Mouse (Mus musculus) brain, embryonic 18.5 days (tissue): ENCODE measurements at regions not wholly inside any gene's neighbourhood (a gene's known extent, or its start where the extent isn't known, plus 50 kb on each side); places are given as distances from the start of the nearest gene placed in this dataset.

Source experiments
- DNase-seq: peaks from one replicate; pipeline ENCODE4 v3.0.0-alpha.2; 2012; ENCODE audit warnings: low read depth, low spot score

DNA sequence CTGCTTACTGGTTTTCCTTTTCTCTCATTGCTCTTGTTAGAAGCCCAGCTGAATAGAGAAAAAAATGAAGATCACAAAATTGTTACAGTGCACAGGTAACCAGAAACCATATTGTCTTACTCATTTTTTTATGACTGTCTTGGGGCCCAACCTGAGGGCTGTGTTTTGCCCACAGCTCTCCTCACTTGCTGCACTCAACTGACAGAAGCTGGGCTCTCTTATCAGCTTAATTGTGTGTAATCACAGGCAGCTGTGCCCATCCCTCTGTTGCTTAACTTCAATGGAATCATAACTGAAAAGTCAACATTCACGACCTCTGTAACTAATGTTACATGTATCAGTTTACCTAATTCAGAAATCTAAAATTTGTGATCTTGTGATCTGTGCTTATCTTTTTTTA, 95.1 kb upstream of the Ankrd50 start:
- no peak for DNase-seq

DNA sequence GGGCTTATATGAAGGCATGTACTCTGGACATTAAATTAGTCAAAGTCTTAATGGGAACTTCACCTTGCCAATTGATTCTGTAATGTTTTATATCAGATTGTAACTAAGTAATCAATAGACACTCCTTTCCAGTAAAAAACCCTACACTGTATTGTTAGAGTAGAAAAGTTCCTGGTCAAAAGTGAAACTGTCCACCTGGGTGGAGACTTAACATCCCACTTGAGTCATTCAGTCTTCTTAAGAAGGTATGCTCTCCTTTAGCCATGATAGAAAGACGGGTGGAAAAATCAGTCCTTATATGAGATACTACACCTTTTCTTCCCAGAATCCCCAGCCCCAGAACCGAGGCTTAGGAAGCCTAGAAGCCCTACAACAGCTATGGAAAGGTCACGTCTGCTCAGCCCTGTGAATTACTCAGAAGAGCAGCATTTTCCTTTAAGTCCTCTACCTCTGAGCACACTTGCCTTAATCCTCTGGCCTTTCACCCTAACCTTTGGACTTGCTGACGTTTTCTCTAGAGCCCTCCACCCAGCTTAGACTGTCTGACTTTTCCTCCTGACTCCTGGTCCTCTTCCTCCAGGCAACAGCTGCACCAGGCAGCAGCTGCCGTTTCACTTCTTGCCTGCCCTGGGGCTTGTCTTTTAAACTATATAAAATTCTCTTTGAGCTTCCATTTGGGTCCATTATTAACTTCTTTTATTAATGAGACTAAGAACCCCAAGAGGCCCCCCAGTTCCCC, 93.4 kb upstream of the Ankrd50 start:
- DNase-seq: no peak

DNA sequence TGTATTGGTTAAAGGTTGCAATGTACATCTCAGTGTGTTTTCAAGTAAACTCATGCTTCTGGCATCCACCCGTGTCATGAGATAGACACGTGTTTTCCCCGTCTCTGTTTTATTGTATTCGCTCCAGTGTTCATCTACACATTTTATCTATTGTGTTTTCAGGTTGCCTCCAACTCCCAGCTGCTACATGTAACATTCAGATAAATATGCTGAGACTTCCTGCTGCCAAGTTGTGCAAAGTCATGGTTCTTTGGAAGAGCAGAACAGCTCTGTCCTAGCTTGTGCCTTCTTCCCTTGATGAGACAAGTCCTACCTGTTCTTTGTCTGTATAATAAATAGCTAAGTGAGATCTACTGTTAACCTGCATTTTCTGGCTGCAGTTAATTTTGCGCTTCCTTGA, 89.0 kb upstream of the Ankrd50 start:
- no peak for DNase-seq

DNA sequence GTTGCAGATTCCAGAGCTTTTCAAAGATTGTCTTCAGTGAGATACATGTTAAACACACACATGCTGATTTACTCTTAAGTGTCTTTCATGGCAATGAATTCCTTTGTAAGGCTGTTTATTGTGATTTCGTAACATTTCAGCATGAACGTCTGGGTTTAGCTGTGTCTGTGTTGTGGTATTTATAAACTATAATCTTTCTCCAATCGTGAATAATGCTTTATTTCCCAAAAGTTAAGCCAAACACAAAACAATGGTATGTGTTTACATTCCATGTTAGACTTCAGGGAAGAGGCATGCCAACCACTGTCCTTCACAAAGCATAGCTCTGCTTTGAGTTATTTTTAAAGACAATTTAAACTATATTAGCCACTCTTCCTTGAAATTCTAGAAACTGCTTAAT, 87.5 kb upstream of the Ankrd50 start:
- no peak for DNase-seq

DNA sequence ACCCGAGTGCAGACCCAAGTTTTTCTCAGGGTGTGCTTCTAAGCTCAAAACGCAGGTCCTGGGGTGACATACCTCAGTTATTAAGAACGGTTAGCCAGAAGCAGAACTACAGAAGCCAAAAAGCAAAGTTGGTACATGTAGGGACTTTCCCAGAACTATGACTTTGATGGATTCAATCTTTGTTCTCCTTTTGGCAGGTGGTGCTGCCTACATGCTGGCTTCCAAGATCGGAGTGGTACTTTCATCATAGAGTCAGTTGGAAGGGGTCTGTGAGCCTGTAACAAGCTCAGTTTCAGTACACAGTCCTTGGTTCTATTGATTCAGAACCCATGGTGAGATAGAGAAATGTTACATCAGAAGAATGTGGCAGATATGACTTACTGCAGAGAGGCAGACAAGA, 86.6 kb upstream of the Ankrd50 start:
- no peak for DNase-seq

DNA sequence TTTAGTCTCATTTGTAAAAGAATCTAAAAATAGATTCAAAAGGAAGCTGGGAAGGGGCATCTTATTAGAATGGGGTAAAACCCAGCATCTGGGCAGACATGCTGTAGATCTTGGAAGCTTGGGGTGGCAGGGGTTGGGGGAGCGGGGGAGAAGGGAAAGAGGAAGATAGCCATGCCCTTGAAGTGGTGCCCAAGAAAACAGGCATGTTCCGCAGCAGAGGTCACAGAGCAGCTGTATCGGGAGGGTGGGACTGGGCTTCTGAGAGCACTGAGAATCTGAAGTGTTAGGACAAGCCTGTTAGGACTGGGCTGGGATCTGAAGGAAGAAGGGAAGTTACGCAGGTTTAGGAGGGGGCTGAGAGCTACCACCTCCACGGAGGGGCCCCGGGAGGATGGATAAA, 84.4 kb upstream of the Ankrd50 start:
- no peak for DNase-seq

DNA sequence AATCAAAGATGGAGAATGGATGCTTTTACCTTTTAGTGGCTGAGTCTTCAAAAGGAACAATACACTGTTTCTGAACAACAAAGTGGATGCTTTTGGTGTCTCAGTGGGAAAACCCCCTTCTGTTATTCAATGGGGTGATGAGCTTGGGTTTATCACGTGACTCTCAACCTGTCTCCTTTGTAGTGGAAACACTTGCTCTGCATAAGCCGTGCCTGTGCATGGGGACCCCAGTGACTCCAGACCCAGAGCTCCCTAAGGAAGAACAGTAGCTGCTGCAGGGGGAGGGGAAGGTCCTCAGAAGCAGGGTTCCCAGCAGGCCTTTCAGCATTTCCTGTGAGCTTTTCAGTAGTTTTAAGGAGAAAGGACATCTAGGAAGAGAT, 83.9 kb upstream of the Ankrd50 start:
- no peak for DNase-seq

DNA sequence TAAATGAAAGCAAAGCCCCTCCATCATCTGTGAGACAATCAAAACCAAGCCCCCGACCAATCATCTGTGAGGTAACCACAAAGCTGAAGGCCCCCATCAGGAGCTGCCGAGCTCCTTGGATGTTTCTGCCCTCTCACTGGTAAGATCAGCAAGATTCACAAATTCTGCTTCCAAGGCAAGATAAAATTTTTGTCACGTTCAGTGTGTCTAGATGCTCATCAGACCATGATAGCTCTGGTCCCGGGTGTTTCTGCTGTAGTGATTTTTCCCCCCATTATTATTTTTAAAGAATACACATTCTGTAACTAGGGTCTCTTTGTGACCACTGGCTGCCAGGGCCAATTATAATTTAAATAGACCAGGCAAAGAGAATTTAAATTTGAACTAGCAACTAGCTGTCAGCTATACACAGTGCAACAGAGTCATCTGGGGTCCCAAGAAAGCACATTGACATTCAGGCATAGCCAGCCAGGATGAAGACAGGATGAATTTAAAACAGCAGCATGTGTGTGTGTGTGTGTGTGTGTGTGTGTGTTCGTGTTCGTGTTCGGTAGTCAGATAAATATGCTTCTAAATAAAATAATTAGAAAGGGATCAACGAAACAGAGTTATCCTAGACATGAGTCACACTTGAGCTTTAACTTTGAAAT, 83.4 kb upstream of the Ankrd50 start:
- DNase-seq: no peak

DNA sequence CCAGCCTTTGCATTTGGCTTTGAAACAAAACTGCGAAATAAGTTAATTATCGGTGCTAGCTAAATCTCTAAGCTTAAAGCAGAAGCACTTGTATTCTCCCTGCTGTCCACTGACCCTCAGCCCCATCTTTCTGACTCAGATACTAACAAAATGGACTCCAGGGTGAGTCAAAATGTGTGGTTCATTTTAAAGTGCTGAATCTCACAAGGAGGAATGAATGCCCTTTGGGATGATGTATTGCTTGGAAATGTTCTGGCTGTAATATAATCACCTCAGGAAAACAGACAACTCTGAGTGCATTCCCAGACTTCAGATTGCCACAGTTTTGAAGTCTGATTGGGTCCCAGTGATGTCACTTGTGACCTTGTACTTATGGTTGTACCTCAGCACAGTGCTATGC, 81.9 kb upstream of the Ankrd50 start:
- DNase-seq: no peak

DNA sequence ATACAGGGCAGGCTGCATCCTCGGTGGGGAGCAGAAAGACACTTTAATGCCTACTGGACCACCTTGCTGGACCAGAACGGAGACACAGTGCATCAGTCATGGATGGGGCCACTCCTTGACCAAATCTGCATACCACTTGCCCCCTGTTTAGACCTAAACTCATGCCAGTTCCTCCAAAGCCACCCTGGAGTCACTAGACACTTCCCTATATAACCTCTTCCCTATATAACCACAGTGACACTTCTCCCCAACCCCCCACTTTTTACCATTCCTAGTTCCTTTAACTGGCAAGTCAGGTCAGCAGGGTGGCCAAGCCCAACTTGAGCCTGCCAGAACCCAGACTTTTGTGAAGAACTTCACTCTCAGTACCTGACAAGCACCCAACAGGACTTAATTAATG, 80.2 kb upstream of the Ankrd50 start:
- no peak for DNase-seq

DNA sequence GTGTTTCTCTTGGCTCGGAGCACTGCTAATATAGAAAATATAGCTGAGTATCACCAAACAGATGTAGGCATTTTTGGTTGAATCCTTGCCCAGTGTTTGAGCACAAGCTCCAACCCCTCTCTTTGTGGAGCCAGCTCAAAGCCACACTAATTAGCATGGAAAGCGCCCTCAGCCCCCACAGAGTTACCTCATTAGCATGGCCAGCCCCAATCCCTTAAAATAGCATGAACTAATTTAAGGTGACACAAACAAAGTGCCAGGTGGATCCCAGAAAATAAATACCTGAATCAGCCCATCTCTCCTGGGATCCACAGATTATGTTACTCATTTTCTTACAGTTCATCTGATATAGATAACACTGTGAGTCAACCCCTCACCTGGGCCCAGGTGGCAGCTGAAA, 79.7 kb upstream of the Ankrd50 start:
- no peak for DNase-seq

DNA sequence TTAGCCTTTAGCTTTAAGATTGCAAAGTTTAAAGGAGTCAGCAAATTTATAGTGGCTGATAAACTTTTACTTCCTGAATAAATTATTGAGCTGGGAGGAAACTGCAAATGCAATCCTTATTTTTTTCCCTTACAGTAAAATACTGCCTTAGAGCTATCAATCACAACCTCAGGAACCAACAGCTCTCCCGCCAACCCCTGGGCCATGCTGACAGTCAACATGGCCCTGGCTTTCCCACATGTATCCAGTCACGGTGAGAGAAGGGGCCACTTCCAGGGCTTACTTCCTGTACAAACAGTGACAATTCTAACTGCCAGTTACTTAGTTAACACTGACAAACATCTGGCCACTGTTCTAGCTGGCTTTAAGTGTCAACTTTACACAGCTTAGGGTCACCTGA, 76.5 kb upstream of the Ankrd50 start:
- no peak for DNase-seq

DNA sequence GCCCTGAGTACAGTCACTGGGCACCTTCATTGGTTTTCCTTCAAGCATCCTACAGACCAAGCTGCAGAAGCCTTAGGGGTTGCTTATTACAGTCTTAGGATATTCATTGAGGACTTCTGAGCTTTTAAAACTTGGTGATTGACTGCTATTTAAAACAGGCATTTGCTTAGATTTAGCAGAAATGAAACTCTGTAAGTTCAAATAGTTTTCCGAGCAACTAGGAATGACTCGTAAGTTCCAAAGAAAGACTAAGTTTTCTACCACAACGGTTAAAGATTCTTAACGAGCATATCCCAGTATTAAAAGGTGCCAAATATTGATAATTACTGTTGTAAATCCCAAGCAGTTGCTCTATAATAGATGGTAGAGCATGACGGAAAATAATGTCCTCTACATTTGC, 71.3 kb upstream of the Ankrd50 start:
- DNase-seq: no peak

DNA sequence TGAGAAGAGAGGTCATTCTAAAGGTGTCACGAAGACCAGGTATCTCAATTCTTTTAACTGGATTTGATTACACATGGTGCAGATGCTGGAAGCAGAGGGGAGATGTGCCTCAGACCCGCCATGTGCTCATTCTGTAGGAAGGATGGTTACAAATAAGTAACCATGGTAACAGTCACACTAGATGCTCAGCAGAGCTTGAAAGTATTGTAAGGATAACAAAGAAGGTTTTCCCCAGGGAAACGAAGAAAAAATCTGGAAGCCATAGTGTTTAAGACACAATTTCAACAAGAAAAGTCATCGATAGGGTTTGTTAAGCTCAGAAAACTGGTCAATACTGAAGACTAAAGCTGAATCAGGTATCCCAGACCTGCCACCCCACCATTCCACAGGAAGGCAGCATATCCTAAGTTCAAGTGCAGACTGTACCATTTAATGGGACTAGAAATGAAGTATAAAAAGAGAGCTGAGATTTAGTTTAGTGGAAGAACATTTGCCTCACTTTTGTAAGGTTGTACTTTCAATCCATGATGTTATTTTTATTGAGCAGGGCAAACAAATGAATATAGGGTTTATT, 68.9 kb upstream of the Ankrd50 start:
- DNase-seq: peak; percentile 24

DNA sequence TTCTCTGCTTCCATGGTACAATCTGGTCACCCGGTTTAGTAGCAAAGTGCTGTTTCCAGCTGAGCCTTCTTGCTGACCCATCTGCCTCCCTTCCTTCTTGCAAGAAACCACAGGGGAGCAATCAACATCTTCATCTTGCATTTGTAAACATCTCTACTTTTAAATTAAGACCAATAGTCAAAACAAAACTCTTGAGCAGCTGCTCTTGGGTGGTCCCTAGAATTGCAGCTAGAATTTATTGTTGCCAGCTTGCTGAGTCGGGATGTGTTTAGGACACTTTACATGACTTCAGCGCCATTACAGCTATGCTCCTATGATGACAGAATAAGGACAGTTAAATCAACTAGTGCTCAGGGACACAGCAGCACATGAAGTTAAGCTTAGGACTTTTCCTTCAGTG, 62.4 kb upstream of the Ankrd50 start:
- no peak for DNase-seq

DNA sequence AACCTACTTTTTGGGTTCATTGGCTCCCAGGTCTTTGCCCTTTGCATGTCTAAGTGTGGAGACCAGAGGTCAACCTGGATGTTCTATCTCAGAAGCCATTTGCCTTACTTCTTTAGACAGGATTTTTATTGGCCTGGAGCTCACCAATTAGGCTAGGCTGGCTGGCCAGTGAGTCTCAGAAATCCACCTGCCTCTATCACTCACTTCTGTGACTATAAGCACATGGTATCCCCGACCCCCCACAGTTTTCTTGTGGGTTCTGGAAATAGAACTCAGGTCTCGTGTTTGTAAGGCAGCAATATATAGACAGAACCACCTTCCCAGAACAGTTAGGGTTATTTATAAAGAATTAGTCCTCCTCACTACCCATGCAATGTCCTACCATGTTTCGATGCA, 60.9 kb upstream of the Ankrd50 start:
- no peak for DNase-seq

DNA sequence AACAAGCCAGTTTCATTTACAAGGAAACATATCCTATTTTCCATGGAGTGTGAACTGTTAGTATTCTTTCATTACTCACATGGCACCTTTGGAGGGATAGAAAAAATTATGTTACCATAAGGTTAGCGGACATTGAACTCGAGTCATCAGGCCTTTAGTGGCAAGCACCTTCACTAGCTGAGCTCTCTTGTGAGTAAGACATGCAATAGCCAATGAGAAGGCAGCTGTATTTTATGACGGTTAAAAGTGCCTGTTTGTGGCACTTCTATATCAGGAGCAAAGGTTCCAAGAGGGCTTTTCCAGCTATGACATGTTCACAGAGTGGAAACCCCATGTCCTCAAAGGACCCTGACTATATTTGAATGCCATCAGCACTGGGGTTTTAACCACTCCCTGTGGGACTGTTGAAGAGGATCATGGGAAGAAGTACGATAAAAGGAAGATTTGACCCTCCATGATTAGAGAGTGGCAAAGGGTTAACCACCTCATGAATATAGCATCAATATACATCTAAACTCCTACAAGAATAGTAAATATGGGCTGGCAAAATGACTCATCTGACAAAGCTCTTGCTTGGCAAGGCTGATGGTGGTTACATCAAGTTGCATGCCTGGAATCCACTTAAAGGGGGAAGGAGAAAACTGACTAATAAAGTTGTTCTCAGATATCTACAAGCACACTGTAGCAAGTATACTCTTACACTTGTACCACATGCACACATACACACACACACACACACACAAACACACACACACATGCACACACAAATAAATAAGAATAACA, 60.3 kb upstream of the Ankrd50 start:
- DNase-seq: no peak

DNA sequence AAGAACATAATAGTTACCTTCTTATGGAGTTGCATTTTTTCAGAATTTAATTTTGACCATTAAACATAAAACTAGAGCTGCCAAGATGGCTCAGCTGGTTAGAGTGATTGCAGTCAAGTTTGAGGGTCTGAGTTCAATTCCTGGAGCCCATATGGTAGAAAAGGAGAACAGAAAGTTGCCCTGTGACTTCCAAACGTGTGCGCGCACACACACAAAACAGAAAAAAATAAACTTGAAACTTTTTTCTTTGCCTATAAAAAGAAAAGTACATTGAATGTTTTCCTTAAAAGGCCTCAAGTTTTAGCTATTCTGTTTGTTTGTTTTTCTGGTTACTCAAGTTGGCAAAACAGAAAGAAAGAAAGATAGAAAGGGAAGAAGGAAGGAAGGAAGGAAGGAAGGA, 59.2 kb upstream of the Ankrd50 start:
- DNase-seq: no peak

DNA sequence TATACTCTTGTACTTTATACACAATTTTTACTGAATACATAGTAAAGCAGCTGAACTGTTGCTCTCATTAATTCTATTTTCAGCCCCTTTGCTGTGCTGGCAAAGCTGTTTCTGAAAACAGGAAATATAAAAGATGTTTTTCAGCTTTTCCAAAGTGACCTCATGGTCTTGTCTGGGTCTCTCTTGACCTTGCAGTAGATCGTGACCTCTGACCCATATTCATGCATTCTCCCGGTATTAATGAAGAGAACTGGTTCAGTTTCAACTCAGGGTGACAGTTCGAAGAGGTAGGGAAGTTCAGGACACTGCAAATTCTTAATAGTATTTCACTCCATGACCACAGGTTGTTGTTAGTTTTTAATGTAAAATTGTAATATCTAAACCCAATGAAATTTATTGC, 56.7 kb upstream of the Ankrd50 start:
- DNase-seq: no peak

DNA sequence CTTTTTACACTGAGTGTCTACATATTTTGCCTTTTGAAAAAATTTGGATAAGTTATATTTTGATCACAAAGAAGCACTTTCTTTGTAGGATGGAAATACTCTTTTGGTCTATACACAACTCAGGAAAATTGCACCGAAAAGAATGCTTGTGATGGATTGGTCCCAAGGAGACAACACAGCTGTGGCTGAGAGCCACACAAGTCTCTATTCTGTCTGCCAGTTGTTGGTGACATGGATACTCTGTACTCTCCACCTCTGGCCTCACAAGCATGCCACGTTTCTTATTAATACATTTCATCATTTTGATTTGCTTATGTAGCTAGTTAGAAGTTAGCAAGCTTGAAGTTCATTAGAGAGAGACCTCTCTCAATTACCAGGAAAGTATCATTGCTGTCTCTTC, 53.7 kb upstream of the Ankrd50 start:
- no peak for DNase-seq

DNA sequence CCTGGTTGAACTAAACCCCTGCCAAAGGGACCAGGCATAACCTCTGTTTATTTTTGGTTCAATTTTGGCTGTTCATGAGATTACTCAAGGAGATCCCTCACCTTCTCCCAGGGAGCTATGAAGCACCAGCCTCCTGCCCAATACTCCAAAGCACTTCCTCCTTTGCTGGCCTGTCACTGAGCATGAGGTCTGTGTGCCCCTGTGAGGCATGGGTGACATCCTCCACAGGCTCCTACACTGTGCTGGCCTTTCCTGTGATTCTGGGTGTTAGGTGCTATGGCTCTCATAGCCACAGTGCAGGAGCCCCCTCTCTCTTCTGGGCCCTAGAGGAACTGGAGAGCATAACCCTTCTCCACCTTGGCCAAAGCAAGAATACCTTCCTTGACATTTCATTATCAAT, 53.1 kb upstream of the Ankrd50 start:
- DNase-seq: no peak
